Mouse (Mus musculus) brown adipose tissue, adult 24 weeks (tissue): Measurements from ENCODE around the gene Cyb5rl. TPM values are rescaled to one million over a fixed set of nuclear protein-coding genes. Genes with fewer than 3 reads are reported as not detected.
A peak's percentile ranks its signal among the peaks of the same experiment; 100 is the strongest.
"Not testable (repeated sequence)": the region's sequence is repeated elsewhere in the genome, so short reads cannot be mapped to it uniquely, and the experiment has no call there.

Experiments used
- H3K27ac ChIP-seq: fragments of 200-500 bp; replicated peaks from 2 replicates; pipeline ENCODE4 v1.5.1; 2012; ENCODE audit warnings: low read depth, mild to moderate bottlenecking, low read length
- H3K4me1 ChIP-seq: fragments of 200-500 bp; 2 replicates; pipeline ENCODE4 v1.6.1; 2012; ENCODE audit warnings: low read length, mixed read lengths; ENCODE audit not compliant: control insufficient read depth, insufficient read depth, insufficient read length
- H3K4me3 ChIP-seq: fragments of 200-500 bp; 2 replicates; pipeline ENCODE4 v1.5.1; 2012; ENCODE audit warnings: low read depth, mild to moderate bottlenecking, low read length, moderate library complexity; ENCODE audit not compliant: insufficient read depth
- polyA plus RNA-seq: library from polyadenylated mRNA; stranded (reverse); fragments of >200 nt; gene quantifications from 2 replicates; pipeline ENCODE4 v1.2.4, GENCODE M21; 2012; ENCODE audit not compliant: missing spikeins, insufficient read depth, insufficient read length

The Cyb5rl gene
- polyA plus RNA-seq, 1 experiment = 12.3 TPM

- H3K4me3 ChIP-seq = no peak overlapping the region
- 0 out of 2 replicates have a peak, but pooled peaks cover 5% of the 10 kb centered on the region for H3K4me1 ChIP-seq
- H3K27ac ChIP-seq = no peak overlapping the region
These were observed 15.4 kb downstream of the Cyb5rl start for GRCm38 (mm10) chr4:107082185-107082584.

GRCm38 (mm10) chr4:107083126-107083525, 16.3 kb downstream of the Cyb5rl start:
- Histone ChIP-seq H3K4me1 (0 out of 2 replicates have a peak, but pooled peaks cover 5% of the 10 kb centered on the region), H3K27ac (no peak overlapping the region), H3K4me3 (no peak overlapping the region)

- 0 out of 2 replicates have a peak, but pooled peaks cover 5% of the 10 kb centered on the region for H3K4me1 ChIP-seq
- H3K4me3 ChIP-seq = no peak overlapping the region
- H3K27ac ChIP-seq = no peak overlapping the region
These were observed 17.6 kb downstream of the Cyb5rl start for GRCm38 (mm10) chr4:107084343-107084742.

GRCm38 (mm10) chr4:107084858-107085257, 18.1 kb downstream of the Cyb5rl start:
- no peak overlapping the region for H3K4me3 ChIP-seq
- H3K27ac ChIP-seq = no peak overlapping the region
- 0 out of 2 replicates have a peak, but pooled peaks cover 5% of the 10 kb centered on the region for H3K4me1 ChIP-seq

- H3K4me1 ChIP-seq = no peaks in the 10 kb centered on the region
- no peak overlapping the region for H3K27ac ChIP-seq
- H3K4me3 ChIP-seq = no peak overlapping the region
These were observed 24.9 kb downstream of the Cyb5rl start for GRCm38 (mm10) chr4:107091696-107092095.

GRCm38 (mm10) chr4:107094484-107095187, 27.8 kb downstream of the Cyb5rl start:
- Histone ChIP-seq H3K27ac (no peak overlapping the region), H3K4me3 (no peak overlapping the region), H3K4me1 (peaks cover 3% of the 10 kb centered on the region; the same call in 1 of the 2 replicates)

- peaks cover 3% of the 10 kb centered on the region; the same call in 1 of the 2 replicates for H3K4me1 ChIP-seq
- no peak overlapping the region for H3K27ac ChIP-seq
- H3K4me3 ChIP-seq = no peak overlapping the region
These were observed 29.3 kb downstream of the Cyb5rl start for GRCm38 (mm10) chr4:107096043-107096442.

- Histone ChIP-seq H3K4me3 (no peak within 1 kb of the TSS), H3K27ac (no peak within 1 kb of the TSS), H3K4me1 (peaks cover 3% of the 10 kb centered on the region; the same call in 1 of the 2 replicates)
These were observed 30.1 kb downstream of the Cyb5rl start, which contains the start of gene Cdcp2 for GRCm38 (mm10) chr4:107096841-107097373. Cdcp2 (plus strand) TSS chr4:107096891.

GRCm38 (mm10) chr4:107097871-107098270, 31.1 kb downstream of the Cyb5rl start:
- no peak overlapping the region for H3K4me3 ChIP-seq
- peaks cover 3% of the 10 kb centered on the region; the same call in 1 of the 2 replicates for H3K4me1 ChIP-seq
- H3K27ac ChIP-seq = no peak overlapping the region

GRCm38 (mm10) chr4:107098375-107098774, 31.6 kb downstream of the Cyb5rl start:
- Histone ChIP-seq H3K27ac (no peak overlapping the region), H3K4me1 (peaks cover 3% of the 10 kb centered on the region; the same call in 1 of the 2 replicates), H3K4me3 (no peak overlapping the region)

GRCm38 (mm10) chr4:107098791-107099525, 32.2 kb downstream of the Cyb5rl start:
- Histone ChIP-seq H3K27ac (no peak overlapping the region), H3K4me1 (peaks cover 3% of the 10 kb centered on the region; the same call in 1 of the 2 replicates), H3K4me3 (no peak overlapping the region)

GRCm38 (mm10) chr4:107102220-107102619, 35.4 kb downstream of the Cyb5rl start:
- Histone ChIP-seq H3K4me1 (peaks cover 3% of the 10 kb centered on the region; the same call in 1 of the 2 replicates), H3K27ac (no peak overlapping the region), H3K4me3 (no peak overlapping the region)

- Histone ChIP-seq H3K27ac (no peak overlapping the region), H3K4me1 (no peaks in the 10 kb centered on the region), H3K4me3 (no peak overlapping the region)
These were observed 40.0 kb downstream of the Cyb5rl start for GRCm38 (mm10) chr4:107106777-107107176.

- Histone ChIP-seq H3K27ac (no peak overlapping the region), H3K4me3 (peak overlapping the region; percentile 40), H3K4me1 (no peaks in the 10 kb centered on the region)
These were observed 41.5 kb downstream of the Cyb5rl start for GRCm38 (mm10) chr4:107108291-107108731.

GRCm38 (mm10) chr4:107109181-107109580, 42.4 kb downstream of the Cyb5rl start:
- not testable (repeated sequence) for H3K4me1 ChIP-seq, H3K4me3 ChIP-seq, H3K27ac ChIP-seq
